Mouse (Mus musculus) activated CD4-positive, CD25-positive, alpha-beta regulatory T cell, adult 4 months (primary cell): ENCODE data around the gene Ccdc33. TPM values are rescaled to one million over a fixed set of nuclear protein-coding genes. Genes with fewer than 3 reads are reported as not detected.

ENCODE experiments used
- ATAC-seq: one replicate; pipeline ENCODE4 v1.8.0; 2017
- polyA plus RNA-seq, 2 experiments: library from polyadenylated mRNA; unstranded; fragments of 100-300 nt; shearing (Covaris generic); gene quantifications; one replicate each; pipeline ENCODE4 v1.2.1; 2017

Ccdc33 gene
- not detected for polyA plus RNA-seq

- no peak for ATAC-seq
Measured at GRCm38 (mm10) chr9:58118671-58119070, at the start of gene Ccdc33. Gene Ccdc33, minus strand, starts transcription at chr9:58118823.

GRCm38 (mm10) chr9:58165779-58166178 lies 47.2 kb upstream of the Ccdc33 start:
- ATAC-seq: no peak

- no peak for ATAC-seq
Measured at GRCm38 (mm10) chr9:58163146-58163545, 44.5 kb upstream of the Ccdc33 start.

DNA sequence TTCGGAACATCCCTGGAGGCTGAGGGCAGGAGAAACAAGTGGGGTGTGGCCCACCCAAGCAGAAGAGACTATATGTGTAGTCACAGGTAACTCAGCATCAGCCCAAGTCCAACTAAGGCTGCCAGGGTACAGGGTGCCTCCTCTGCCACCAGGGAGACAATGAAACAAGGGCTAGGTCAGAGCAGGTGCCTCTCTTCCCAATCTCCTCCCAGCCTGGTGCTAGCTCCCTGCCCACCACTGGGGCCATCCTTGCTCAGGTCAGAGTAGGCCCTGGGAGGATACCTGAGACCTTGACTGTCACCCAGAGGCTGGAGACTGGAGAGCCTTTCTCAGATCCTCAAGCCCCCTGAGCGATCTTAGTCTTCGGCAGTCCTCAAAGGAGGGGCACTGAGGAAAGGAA lies 43.5 kb upstream of the Ccdc33 start:
- ATAC-seq: no peak

GRCm38 (mm10) chr9:58160315-58160714 lies 41.7 kb upstream of the Ccdc33 start:
- no peak for ATAC-seq

DNA sequence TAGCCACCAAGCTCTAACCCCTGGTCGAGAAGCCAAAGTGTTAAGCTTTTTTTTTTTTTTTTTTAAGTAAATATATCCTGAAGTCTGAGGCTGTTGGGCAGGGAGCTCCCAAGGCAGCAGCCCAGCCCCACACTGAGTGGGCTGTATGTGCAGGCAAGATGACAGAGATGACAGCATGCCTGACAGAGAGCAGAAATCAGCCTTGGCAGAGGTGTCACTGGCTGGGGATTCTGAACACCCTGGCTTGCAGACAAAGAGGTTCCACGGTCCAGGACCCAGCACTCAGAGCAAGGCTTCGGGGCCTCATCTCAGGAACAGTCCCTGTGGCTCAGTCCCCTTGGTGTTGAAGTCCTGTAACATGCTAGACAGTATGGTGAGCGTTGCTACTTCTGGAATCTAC lies 41.2 kb upstream of the Ccdc33 start:
- ATAC-seq: no peak

GRCm38 (mm10) chr9:58158541-58159311 lies 40.1 kb upstream of the Ccdc33 start:
- ATAC-seq: no peak

DNA sequence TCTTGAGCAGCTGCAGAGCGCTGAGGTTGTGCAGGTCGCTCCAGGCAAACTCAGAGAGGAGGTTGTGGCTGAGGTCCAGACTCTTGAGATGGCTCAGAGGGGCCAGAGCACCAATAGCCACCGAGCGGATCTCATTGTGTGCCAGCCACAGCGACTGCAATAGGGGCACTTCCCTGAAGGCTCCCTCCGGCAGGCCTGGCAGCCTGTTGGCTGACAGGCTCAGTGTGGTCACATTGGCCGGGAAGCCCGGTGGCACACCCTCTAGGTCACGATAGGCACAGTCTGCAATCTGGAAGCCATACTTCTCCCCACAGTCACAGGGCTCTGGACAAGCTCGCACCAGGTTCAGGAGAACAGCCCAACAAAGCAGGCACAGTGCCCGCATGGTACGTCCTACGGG lies 39.2 kb upstream of the Ccdc33 start:
- ATAC-seq: no peak

GRCm38 (mm10) chr9:58156819-58157560 lies 38.4 kb upstream of the Ccdc33 start:
- no peak for ATAC-seq

GRCm38 (mm10) chr9:58155366-58155765 lies 36.7 kb upstream of the Ccdc33 start:
- no peak for ATAC-seq

- no peak for ATAC-seq
Measured at GRCm38 (mm10) chr9:58153095-58153494, 34.5 kb upstream of the Ccdc33 start.

GRCm38 (mm10) chr9:58150733-58151361 lies 32.2 kb upstream of the Ccdc33 start:
- no peak for ATAC-seq

- no peak for ATAC-seq
Measured at GRCm38 (mm10) chr9:58148806-58149205, 30.2 kb upstream of the Ccdc33 start.

- ATAC-seq: no peak
Measured at GRCm38 (mm10) chr9:58145417-58145816, 26.8 kb upstream of the Ccdc33 start.

DNA sequence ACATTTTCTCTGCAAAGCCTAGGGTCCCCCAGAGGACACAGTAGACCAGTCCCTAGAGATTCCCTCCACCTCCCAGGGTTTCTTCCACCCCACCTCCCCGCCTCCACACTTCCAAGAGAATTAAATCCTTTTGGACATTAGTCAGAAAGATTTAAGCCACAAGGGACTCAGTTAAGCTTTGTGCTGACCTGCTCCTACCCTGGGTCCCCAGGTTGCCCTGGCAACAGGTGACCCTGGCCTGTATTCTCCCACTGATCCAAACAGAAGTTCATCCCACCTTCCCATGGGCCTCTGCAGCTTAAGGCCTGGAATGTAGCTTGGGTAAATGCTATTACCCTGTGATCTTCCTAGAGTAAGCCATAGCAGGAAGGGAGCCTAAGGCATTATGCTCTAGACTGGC lies 26.0 kb upstream of the Ccdc33 start:
- no peak for ATAC-seq

GRCm38 (mm10) chr9:58143419-58143818 lies 24.8 kb upstream of the Ccdc33 start:
- no peak for ATAC-seq

GRCm38 (mm10) chr9:58139947-58140346 lies 21.3 kb upstream of the Ccdc33 start:
- ATAC-seq: peak; percentile 91

GRCm38 (mm10) chr9:58135921-58136321 lies 17.3 kb upstream of the Ccdc33 start:
- no peak for ATAC-seq

DNA sequence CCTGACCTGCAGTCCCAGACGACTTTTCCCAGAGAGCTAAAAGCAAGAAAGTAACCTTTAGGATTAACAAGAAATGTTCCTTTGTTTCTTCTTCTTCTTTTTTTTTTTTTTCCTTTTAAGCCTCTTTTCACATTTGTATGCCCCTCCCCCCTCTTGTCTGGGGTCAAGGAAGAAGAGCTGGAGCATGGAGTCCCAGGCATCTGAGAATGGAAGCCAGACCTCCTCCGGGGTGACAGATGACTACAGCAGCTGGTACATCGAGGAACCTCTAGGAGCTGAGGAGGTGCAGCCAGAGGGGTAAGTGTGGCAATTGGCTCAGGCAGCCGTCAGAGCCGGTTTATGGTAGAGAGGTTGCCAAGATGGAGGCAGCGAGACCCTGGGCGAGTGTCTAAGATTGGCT lies 16.3 kb upstream of the Ccdc33 start:
- ATAC-seq: no peak

DNA sequence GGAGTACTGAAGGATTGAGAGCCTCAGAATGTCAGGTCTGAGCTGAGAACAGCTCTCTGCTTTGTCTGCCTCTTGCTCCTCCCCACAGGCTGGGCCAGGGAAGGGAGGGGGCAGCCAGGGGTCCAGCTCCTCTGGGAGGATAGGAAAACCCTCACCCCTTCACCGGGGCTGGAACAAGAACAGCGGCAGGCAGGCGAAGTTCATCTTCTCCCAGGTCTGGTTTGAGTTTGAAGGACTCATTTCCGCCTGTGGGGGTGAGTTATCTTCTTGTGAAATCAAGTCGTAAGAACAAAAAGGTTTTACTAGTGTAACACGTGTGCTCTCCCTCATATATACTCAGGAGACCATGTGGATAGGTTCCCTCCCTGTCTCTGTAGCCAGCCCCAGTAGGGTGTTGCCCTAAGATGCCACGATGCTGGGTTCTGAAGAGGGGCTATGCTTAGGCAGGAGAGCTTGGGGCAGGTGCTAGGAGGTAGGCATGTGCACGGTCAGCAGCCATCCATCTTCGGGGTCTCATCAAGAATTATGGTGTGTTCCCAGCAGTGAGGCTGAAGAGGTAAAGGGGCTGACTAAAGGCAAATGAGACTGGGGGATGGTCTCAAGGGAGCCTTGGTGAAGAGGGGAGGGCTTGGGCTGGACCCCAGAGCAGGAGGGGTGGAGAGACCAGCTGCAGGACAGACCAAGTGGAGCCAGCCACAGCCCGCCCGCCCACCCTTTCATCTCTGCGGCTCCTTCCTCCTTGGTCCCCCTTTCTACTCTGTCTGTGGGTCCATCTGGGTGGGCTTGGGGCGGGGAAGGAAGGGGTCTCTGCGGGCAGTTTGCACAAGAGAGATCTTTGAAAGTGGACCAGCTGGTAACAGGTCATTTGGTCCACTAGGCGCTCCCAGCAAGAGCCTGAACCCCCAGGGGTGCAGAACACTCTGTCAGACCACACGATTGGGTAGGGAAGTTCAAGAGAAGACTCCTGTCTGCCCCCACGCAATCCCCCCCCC lies 15.6 kb upstream of the Ccdc33 start:
- ATAC-seq: peak; percentile 47

DNA sequence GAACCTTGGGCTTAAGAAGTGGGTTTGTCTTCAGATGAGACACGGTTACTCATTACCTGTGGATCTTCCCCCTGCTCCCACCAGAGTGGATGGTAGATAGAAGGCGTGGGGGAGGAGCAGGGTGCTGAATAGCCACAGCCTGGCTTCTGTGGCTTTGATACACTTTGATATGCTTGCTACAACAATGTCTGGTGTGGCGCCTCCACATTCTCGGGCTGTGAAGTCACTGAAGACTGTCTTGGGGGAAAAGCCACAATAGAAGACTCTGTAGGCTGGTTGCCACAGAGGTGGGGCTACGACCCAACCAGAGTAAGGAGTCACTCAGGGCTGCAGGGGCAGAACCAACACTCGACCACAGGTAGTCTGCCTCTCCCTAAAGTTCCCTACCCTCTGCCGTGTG lies 13.1 kb upstream of the Ccdc33 start:
- ATAC-seq: peak; percentile 19

DNA sequence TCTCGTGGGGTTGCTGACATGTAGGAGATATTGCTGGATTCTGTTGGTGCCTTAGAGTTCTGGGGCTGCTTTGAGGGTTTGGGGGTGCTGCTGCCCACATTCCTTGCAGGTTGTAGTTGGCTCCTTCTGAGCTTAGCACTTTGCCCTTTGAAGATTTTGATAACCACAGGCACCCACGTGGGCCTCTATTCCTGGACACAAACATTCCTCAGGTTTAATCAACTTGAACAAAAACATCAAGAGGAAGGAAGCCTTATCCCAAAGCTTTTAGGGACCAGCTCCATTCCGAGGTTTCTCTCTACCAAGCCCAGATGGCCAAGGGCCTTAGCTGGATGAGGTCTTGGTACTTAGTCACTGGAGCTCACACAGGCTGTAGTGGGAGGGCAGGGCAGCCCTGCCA lies 12.3 kb upstream of the Ccdc33 start:
- no peak for ATAC-seq
